Mouse (Mus musculus) liver, embryonic 14.5 days (tissue): ENCODE data around the gene Reep6. TPM values are rescaled to one million over a fixed set of nuclear protein-coding genes. Genes with fewer than 3 reads are reported as not detected.

Source experiments
- ATAC-seq: fragments of 200-750 bp; cut with Nextera tagmentation; 2 replicates; pipeline ENCODE4 v1.8.0; 2017; ENCODE audit warnings: moderate number of reproducible peaks, mild to moderate bottlenecking, moderate library complexity; ENCODE audit not compliant: insufficient read depth
- DNase-seq, 3 experiments: peaks; one replicate each; pipeline ENCODE4 v3.0.0-alpha.2; 2012 to 2013; ENCODE audit warnings: low read depth in 3 of 3, low spot score in 3 of 3
- H3K27ac ChIP-seq: fragments of 300-500 bp; sonication (generic); 2 replicates; pipeline ENCODE4 v1.5.1; 2014; ENCODE audit warnings: moderate library complexity, mild to moderate bottlenecking, control low read depth, inconsistent platforms
- H3K27me3 ChIP-seq: fragments of 300-500 bp; sonication (generic); 2 replicates; pipeline ENCODE4 v1.6.1; 2014; ENCODE audit warnings: mild to moderate bottlenecking, low read length, moderate library complexity; ENCODE audit not compliant: control insufficient read depth, insufficient read depth
- H3K36me3 ChIP-seq: fragments of 300-500 bp; sonication (generic); replicated peaks from 2 replicates; pipeline ENCODE4 v1.6.1; 2014; ENCODE audit warnings: low read depth; ENCODE audit not compliant: control insufficient read depth, insufficient read depth
- H3K4me1 ChIP-seq, 2 experiments: fragments of 200-500 bp in 1 of 2; fragments of 300-500 bp in 1 of 2; sonication (generic) in 1 of 2; replicated peaks; 2 replicates each; pipeline ENCODE4 v1.6.1; 2012 to 2014; ENCODE audit warnings: antibody characterized with exemption in 1 of 2, inconsistent platforms in 1 of 2, low read length in 1 of 2; ENCODE audit not compliant: control insufficient read depth in 2 of 2, insufficient read depth in 2 of 2
- H3K4me2 ChIP-seq: fragments of 300-500 bp; sonication (generic); 2 replicates; pipeline ENCODE4 v1.6.1; 2014; ENCODE audit warnings: low read depth, mild to moderate bottlenecking, control low read depth, moderate library complexity
- H3K4me3 ChIP-seq, 2 experiments: fragments of 200-500 bp in 1 of 2; fragments of 300-500 bp in 1 of 2; sonication (generic) in 1 of 2; 2 replicates each; pipeline ENCODE4 v1.5.1; 2012 to 2014; ENCODE audit warnings: low read depth in 2 of 2, low read length in 2 of 2, mild to moderate bottlenecking in 2 of 2, control low read depth in 1 of 2, inconsistent platforms in 1 of 2, moderate library complexity in 1 of 2; ENCODE audit not compliant: insufficient read depth in 1 of 2
- H3K9ac ChIP-seq: fragments of 300-500 bp; sonication (generic); replicated peaks from 2 replicates; pipeline ENCODE4 v1.6.1; 2014; ENCODE audit warnings: mild to moderate bottlenecking, control low read depth, moderate library complexity
- H3K9me3 ChIP-seq: fragments of 300-500 bp; sonication (generic); 2 replicates; pipeline ENCODE4 v1.6.1; 2016; ENCODE audit warnings: low read length, mixed read lengths; ENCODE audit not compliant: control insufficient read depth
- CTCF ChIP-seq: IDR thresholded peaks from 2 replicates; pipeline ENCODE4 v1.5.1; 2016; ENCODE audit warnings: antibody characterized with exemption, low read depth, control low read depth
- EP300 ChIP-seq: IDR thresholded peaks from 2 replicates; pipeline ENCODE4 v1.6.1; 2016; ENCODE audit warnings: antibody characterized with exemption, low read depth
- WGBS: fragments of 180-500 bp; shearing (Covaris S2); extraction: QIAGEN DNeasy Blood & Tissue Kit; methylation state at CpG from one replicate; pipeline ENCODE4 v1.1.7; 2014; ENCODE audit not compliant: insufficient replicate concordance; 5-methylcytosine and 5-hydroxymethylcytosine counted together
- polyA plus RNA-seq, 2 experiments: library from polyadenylated mRNA; depleted of rRNA in 1 of 2; stranded (reverse) in 1 of 2; unstranded in 1 of 2; fragments of >200 nt; fragmentation: Nextera tagmentation in 1 of 2; extraction: Ambion mirVana in 1 of 2; gene quantifications; 2 replicates each; pipeline versions ENCODE4 v1.2.1 to v1.2.3; 2012 to 2014

The Reep6 gene
- polyA plus RNA-seq, 2 experiments, result 23.6 to 55.3 TPM

GRCm38 (mm10) chr10:80293325-80293724 is 36.4 kb upstream of the Reep6 start:
- TF ChIP-seq CTCF (peak; percentile 30; the same call in 1 of the 2 replicates), EP300 (no peak)
- WGBS, result 9% methylated on average over 14 of the region's 14 CpGs
- ATAC-seq, result no peak

GRCm38 (mm10) chr10:80294311-80294710 is 35.4 kb upstream of the Reep6 start:
- Histone ChIP-seq H3K27me3 (peaks cover 25% of the 10 kb centered on the region), H3K4me1 (peaks cover 9 to 19% of the 10 kb centered on the region in 2 experiments), H3K4me3 (no peak overlapping the region), H3K9ac (no peak overlapping the region), H3K36me3 (peaks cover 16% of the 10 kb centered on the region), H3K27ac (no peak overlapping the region), H3K9me3 (no peaks in the 10 kb centered on the region), H3K4me2 (no peak overlapping the region)
- WGBS, result 84% methylated on average over 4 of the region's 4 CpGs
- DNase-seq, result no peak
- ATAC-seq, result no peak
- TF ChIP-seq CTCF, result no peak
- no peak for TF ChIP-seq EP300

More at GRCm38 (mm10) chr10:80293325-80293724, 36.4 kb upstream of the Reep6 start:
- Histone ChIP-seq H3K9ac (peak overlapping the region; percentile 99), H3K36me3 (peaks cover 16% of the 10 kb centered on the region), H3K27ac (peak overlapping the region; percentile 79), H3K4me2 (peak overlapping the region; percentile 84), H3K27me3 (peaks cover 15% of the 10 kb centered on the region), H3K9me3 (no peaks in the 10 kb centered on the region), H3K4me3 (peak overlapping the region; percentile 87 to 91), H3K4me1 (peaks cover 9 to 19% of the 10 kb centered on the region in 2 experiments)
- no peak for DNase-seq

- Histone ChIP-seq H3K27me3 (peaks cover 30% of the 10 kb centered on the region), H3K4me2 (no peak overlapping the region; the same call in 1 of the 2 replicates), H3K4me3 (no peak overlapping the region), H3K4me1 (peaks cover 9 to 19% of the 10 kb centered on the region in 2 experiments), H3K9me3 (no peaks in the 10 kb centered on the region), H3K36me3 (peaks cover 16% of the 10 kb centered on the region), H3K27ac (no peak overlapping the region), H3K9ac (no peak overlapping the region)
- TF ChIP-seq CTCF (no peak), EP300 (no peak)
- ATAC-seq (no peak), DNase-seq (no peak)
- 36% methylated on average over 7 of the region's 7 CpGs for WGBS
Observed at GRCm38 (mm10) chr10:80294788-80295303, 34.9 kb upstream of the Reep6 start.

- peak within 1 kb of the TSS; percentile 20 to 26; a peak in 3 of 4 replicates for H3K4me3 ChIP-seq
- ATAC-seq (peak; percentile 54), DNase-seq (peak; percentile 51 to 64 (median 55))
- 5% methylated on average over 26 of the region's 26 CpGs for WGBS
- peak; percentile 86 for TF ChIP-seq CTCF
- TF ChIP-seq EP300, result no peak
- H3K36me3 ChIP-seq, result peaks cover 16% of the 10 kb centered on the region
- H3K4me1 ChIP-seq, result peaks cover 9 to 19% of the 10 kb centered on the region in 2 experiments
- no peaks in the 10 kb centered on the region for H3K9me3 ChIP-seq
- H3K27me3 ChIP-seq, result peaks cover 40% of the 10 kb centered on the region
- peak within 1 kb of the TSS; percentile 43 for H3K4me2 ChIP-seq
- H3K27ac ChIP-seq, result no peak within 1 kb of the TSS
- H3K9ac ChIP-seq, result no peak within 1 kb of the TSS
Observed at GRCm38 (mm10) chr10:80295618-80296425, 33.9 kb upstream of the Reep6 start, which contains the start of gene Apc2. Apc2 (plus strand) TSS chr10:80295977.

- Histone ChIP-seq H3K4me1 (peaks cover 7 to 17% of the 10 kb centered on the region in 2 experiments), H3K27me3 (peaks cover 50% of the 10 kb centered on the region), H3K4me2 (no peak overlapping the region), H3K9ac (no peak overlapping the region), H3K4me3 (no peak overlapping the region), H3K9me3 (no peaks in the 10 kb centered on the region), H3K27ac (no peak overlapping the region), H3K36me3 (peaks cover 16% of the 10 kb centered on the region)
- DNase-seq, result no peak
- TF ChIP-seq CTCF, result no peak
- no peak for TF ChIP-seq EP300
- 68% methylated on average over 5 of the region's 5 CpGs for WGBS
- no peak for ATAC-seq
Observed at GRCm38 (mm10) chr10:80296824-80297223, 32.9 kb upstream of the Reep6 start.
